Mouse (Mus musculus) right cerebral cortex, postnatal 25 days (tissue): Measurements from ENCODE around the gene Slc16a11.

Source experiments
- DNase-seq: peaks from one replicate; pipeline ENCODE4 v3.0.0; 2022

Slc16a11 gene

GRCm38 (mm10) chr11:70265252-70265651 is 52.7 kb downstream of the Slc16a11 start:
- DNase-seq = no peak

GRCm38 (mm10) chr11:70265819-70266218 is 53.3 kb downstream of the Slc16a11 start:
- no peak for DNase-seq
